Mouse (Mus musculus): Measurements from ENCODE around the gene Tubgcp2.

GRCm38 (mm10) chr7:139955505-139955904, 81.0 kb downstream of the Tubgcp2 start:
- TF ChIP-seq CTCF (IDR thresholded peaks at IDR 0.05; ENCODE audit: low read depth) (no peak), EP300 (IDR thresholded peaks at IDR 0.05; ENCODE audit: low read depth) (no peak)

Data from heart, postnatal 0 days (tissue).